Mouse (Mus musculus): ENCODE results near the gene Sgce.

DNA sequence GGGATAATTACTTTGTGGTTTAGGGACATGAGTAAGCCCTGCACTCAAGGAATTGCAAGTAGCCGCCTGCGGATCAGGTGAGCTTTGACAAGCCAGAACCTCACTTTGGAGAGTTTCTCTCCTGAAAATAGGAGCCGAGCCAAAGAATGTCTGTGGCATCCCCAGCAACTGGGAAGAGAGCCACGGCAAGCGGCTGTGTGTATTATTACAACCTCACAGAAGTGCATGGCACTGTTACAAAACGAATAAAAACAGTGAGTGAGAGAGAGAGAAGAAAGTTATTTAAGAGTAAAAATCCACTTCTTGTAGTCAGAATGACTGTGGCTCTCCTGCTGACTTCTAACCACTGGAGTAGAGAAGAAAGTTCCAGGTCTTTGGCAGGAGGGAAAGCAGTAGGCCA, 6.5 kb downstream of the Sgce start:
- TF ChIP-seq CTCF (conservative IDR thresholded peaks at IDR 0.05; ENCODE audit: low read length) (no peak), NANOG (IDR thresholded peaks at IDR 0.05; ENCODE audit: borderline replicate concordance, low read length) (no peak)
